Mouse (Mus musculus) small intestine, adult 2 months (tissue): ENCODE measurements around the gene Thnsl2.

Source experiments
- CTCF ChIP-seq: fragments of 200-500 bp; IDR thresholded peaks from 2 replicates; pipeline ENCODE4 v1.5.1; 2012; ENCODE audit warnings: low read depth, mild to moderate bottlenecking, control low read depth, inconsistent platforms, low read length, moderate library complexity, mixed read lengths; ENCODE audit not compliant: insufficient replicate concordance, insufficient read length; ENCODE audit errors: extremely low read depth
- POLR2A ChIP-seq: fragments of 200-500 bp; IDR thresholded peaks from 2 replicates; pipeline ENCODE4 v1.6.1; 2012; ENCODE audit warnings: low read depth, mild to moderate bottlenecking, control low read depth, inconsistent platforms, low read length, moderate library complexity

DNA sequence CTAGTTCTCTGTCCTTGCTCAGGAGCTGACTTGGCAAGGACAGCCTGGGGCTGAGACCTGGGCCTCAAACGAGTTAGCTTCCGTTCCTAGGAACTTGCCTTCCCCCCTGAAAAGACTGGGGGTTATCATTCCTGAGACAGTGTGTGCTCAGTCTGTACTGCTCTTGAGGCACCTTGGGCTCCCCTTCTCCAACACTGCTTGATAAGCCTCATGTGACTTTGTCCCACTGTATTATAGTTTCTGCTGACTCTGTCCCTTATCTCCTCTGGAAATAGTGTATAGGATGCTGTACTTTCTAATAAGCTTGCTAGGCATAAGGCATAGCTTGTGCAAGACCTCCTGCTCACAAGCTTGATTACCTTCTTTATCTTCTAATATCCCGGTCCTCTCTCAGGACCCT lies 17.9 kb downstream of the Thnsl2 start:
- TF ChIP-seq POLR2A, result no peak
- TF ChIP-seq CTCF, result no peak
